Mouse (Mus musculus) right cerebral cortex, adult 18-20 months (tissue): ENCODE measurements around the gene Actn1.
A peak's percentile ranks its signal among the peaks of the same experiment; 100 is the strongest.

ENCODE experiments used
- DNase-seq: peaks from one replicate; pipeline ENCODE4 v3.0.0; 2022; ENCODE audit warnings: mixed read lengths

The Actn1 gene

GRCm38 (mm10) chr12:80259216-80260055, 735 bp downstream of the Actn1 start:
- DNase-seq, result peak; percentile 62

- no peak for DNase-seq
Observed at GRCm38 (mm10) chr12:80258520-80259215, 1.5 kb downstream of the Actn1 start.

GRCm38 (mm10) chr12:80251978-80252377, 8.2 kb downstream of the Actn1 start:
- no peak for DNase-seq

- no peak for DNase-seq
Observed at GRCm38 (mm10) chr12:80251554-80251953, 8.6 kb downstream of the Actn1 start.

- no peak for DNase-seq
Observed at GRCm38 (mm10) chr12:80249539-80249938, 10.6 kb downstream of the Actn1 start.

GRCm38 (mm10) chr12:80247067-80247466, 13.1 kb downstream of the Actn1 start:
- DNase-seq, result no peak

GRCm38 (mm10) chr12:80246505-80246904, 13.7 kb downstream of the Actn1 start:
- DNase-seq, result no peak

GRCm38 (mm10) chr12:80244755-80245154, 15.4 kb downstream of the Actn1 start:
- DNase-seq, result no peak

- no peak for DNase-seq
Observed at GRCm38 (mm10) chr12:80244127-80244526, 16.0 kb downstream of the Actn1 start.

GRCm38 (mm10) chr12:80243335-80243734, 16.8 kb downstream of the Actn1 start:
- no peak for DNase-seq

- peak; percentile 94 for DNase-seq
Observed at GRCm38 (mm10) chr12:80239445-80239844, 20.7 kb downstream of the Actn1 start.

GRCm38 (mm10) chr12:80238523-80238922, 21.6 kb downstream of the Actn1 start:
- no peak for DNase-seq

- no peak for DNase-seq
Observed at GRCm38 (mm10) chr12:80235295-80235694, 24.9 kb downstream of the Actn1 start.

- DNase-seq, result no peak
Observed at GRCm38 (mm10) chr12:80234226-80234625, 25.9 kb downstream of the Actn1 start.

GRCm38 (mm10) chr12:80232840-80233218, 27.3 kb downstream of the Actn1 start:
- no peak for DNase-seq

GRCm38 (mm10) chr12:80232076-80232839, 27.9 kb downstream of the Actn1 start:
- no peak for DNase-seq

- DNase-seq, result no peak
Observed at GRCm38 (mm10) chr12:80231317-80231716, 28.9 kb downstream of the Actn1 start.

- no peak for DNase-seq
Observed at GRCm38 (mm10) chr12:80230854-80231253, 29.3 kb downstream of the Actn1 start.

GRCm38 (mm10) chr12:80230111-80230700, 30.0 kb downstream of the Actn1 start:
- DNase-seq, result peak; percentile 57

- no peak for DNase-seq
Observed at GRCm38 (mm10) chr12:80229010-80229800, 31.0 kb downstream of the Actn1 start.

GRCm38 (mm10) chr12:80228356-80228755, 31.8 kb downstream of the Actn1 start:
- no peak for DNase-seq

- DNase-seq, result no peak
Observed at GRCm38 (mm10) chr12:80227835-80228234, 32.3 kb downstream of the Actn1 start.
